Mouse (Mus musculus) liver, adult 2 months (tissue): ENCODE data around the gene Kctd2.

Experiments used
- CTCF ChIP-seq: fragments of 200-500 bp; IDR thresholded peaks from 2 replicates; pipeline ENCODE4 v1.5.1; 2011; ENCODE audit warnings: low read depth, low read length, control low read depth
- POLR2A ChIP-seq: fragments of 200-500 bp; IDR thresholded peaks from 2 replicates; pipeline ENCODE4 v1.6.1; 2011; ENCODE audit warnings: low read length, control low read depth; ENCODE audit not compliant: insufficient read depth; ENCODE audit errors: extremely low read depth

GRCm38 (mm10) chr11:115441417-115441816, 21.5 kb downstream of the Kctd2 start:
- TF ChIP-seq POLR2A (no peak), CTCF (no peak)
